Mouse (Mus musculus) kidney, postnatal 10 days (tissue): ENCODE measurements around the gene Cfd.
A peak's percentile ranks its signal among the peaks of the same experiment; 100 is the strongest.

Experiments used
- DNase-seq: peaks from one replicate; pipeline ENCODE4 v3.0.0; 2021; ENCODE audit warnings: mixed read lengths

Cfd gene

DNA sequence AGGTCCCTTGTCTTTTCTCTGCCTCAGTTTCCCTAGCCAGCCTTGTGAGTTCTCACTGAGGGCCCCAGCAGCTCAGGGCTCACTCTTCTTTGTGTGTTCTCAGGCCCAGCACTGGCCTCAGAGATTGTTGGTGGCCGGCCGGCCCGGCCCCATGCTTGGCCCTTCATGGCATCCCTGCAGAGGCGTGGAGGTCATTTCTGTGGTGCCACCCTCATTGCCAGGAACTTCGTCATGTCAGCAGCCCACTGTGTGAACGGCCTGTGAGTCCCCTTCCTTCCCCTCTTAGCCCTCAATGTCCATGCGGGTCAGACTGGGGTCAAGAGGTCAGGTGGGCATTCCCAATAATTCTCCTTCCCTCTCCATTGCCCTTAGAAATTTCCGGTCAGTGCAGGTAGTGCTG, 4.0 kb upstream of the Cfd start:
- DNase-seq = no peak

DNA sequence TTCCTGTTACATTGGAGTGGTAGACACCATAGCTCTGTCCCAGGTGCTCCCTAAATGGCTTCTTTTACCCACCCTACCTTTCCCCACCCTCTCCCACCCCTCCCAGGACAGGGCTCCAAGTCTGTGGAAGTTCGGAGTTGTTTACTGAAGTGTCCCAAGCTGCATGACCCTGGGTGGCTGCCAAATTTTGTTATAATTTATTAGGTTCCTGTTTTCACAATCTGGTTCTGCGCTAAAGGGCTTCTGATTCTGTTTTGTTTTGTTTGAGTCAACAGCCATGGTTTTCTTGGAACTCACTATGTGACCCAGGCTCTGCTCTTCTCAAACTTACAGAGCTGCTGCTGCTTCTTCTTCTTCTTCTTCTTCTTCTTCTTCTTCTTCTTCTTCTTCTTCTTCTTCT, 1.3 kb upstream of the Cfd start:
- DNase-seq = peak; percentile 74

DNA sequence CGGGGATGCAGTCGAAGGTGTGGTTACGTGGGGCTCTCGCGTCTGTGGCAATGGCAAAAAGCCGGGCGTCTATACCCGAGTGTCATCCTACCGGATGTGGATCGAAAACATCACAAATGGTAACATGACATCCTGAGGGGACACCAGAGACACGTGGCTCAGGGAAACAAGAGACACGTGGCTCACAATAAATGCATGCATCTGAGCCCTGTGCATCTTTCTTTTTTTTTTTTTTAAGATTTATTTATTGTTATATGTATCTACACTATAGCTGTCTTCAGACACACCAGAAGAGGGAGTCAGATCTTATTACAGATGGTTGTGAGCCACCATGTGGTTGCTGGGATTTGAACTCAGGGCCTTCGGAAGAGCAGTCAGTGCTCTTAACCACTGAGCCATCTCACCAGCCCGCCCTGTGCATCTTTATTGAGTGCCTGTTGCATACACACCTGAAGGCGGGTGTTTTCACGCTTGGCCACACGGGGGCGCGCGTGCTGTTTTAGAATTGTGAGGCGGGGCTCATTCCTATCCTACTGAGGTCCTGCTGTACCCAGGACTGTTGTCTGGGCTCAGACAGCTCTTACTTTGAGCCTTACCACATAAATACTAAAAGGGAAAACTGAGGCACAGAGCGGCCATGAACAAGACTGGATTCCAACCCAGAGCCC, 1.9 kb downstream of the Cfd start:
- DNase-seq = peak; percentile 85

DNA sequence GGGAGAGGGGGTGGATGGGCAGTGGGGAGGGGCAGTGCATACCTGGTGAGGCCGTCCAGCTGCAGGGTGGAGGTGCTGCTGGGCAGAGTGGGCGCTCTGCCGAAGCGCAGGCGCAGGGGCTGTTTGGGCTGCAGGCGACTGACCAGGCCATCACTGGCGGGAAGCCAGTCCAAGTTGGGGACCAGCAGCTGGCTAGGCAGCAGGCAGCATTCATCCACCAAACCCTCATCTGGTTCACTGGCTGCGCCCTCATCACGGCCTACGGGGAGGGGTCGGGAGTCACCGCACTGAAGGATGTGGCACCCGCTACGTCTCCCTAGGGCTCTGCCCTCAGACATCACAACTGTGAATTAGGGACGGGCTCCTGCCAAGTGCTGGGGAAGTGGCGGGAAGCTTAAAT, 5.7 kb downstream of the Cfd start:
- DNase-seq = peak; percentile 43

DNA sequence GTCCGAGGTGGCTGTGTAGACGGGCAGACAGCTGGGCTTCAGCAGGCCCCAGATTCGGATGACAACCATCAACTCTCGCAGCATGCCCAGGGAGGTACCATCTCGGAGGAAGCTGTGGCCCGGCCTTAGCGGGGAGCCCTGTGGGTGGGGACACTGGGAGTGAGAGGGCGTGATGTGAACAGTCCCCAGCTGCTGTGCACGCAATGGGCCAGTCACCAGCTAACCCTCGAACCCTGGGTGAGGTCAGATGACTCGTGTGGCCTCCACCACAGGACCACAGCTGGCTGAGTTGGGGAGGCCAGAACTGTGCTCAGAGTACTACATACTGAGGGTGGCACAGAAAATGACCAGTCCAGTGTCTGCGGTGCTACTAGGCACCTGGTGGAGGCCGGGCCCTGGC, 6.2 kb downstream of the Cfd start:
- no peak for DNase-seq

DNA sequence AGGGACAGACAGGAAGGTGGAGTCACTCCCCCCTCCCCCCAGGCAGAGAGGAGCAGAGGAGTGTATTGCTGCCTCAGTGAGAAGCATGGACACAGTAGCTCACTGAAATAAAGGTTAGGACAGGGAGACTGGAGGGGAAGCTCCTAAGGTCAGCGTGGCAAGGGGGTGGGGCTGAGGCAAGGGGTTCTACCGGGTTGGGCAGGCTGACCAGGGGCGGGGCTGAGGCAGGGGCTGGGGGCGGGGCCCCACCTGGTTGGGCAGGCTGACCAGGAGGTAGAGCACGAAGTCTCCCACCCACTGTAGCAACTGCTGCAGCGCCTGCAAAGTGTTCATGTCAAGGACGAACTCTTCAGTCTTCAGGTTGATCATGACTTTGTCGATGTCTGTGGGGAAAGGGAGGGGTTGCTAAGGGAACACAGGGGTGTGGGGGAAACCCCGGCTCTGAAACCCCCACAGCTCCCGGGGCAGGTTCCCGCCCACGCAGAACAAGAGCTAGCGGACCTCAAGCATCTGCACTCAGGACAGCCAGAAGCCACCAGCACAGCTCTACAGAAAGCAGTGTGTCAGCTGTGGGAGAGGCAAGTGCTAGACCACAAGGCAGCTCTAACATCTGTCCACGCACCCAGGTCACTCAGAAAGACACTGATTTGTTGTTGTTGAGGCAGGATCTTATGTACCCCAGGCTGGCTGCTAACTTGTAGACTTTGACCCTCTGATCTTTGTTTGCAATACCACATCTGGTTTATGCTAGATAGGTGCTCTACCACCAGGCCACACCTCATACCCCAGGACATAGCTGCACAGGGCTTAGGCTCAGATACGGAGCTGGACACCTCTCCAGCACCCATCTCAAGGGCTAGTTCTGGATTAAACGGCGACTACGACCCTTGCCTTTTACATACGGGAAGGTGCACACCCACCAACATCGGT, 6.9 kb downstream of the Cfd start:
- DNase-seq = peak; percentile 52

DNA sequence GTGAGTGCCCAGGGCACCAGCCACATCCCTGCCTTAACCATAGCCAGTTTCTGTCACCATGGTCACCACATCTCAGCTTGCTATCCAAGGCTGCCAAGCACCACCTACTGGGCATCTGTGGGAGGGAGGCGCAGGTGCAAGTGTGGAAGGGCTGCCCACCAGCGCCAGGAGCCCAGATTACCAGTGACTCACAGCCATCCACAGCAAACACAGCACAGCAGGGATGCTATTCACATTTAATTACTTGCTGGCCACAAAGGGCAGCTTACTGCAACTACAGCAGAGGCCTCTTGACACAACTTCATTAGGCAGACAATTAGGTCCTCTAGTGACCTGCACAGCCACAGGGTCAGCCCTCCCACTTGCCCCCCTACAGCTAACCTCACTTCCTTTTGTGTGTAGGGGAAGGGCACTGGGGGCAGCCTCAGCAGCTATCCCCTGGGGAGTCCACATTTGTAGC, 10.3 kb downstream of the Cfd start:
- no peak for DNase-seq

DNA sequence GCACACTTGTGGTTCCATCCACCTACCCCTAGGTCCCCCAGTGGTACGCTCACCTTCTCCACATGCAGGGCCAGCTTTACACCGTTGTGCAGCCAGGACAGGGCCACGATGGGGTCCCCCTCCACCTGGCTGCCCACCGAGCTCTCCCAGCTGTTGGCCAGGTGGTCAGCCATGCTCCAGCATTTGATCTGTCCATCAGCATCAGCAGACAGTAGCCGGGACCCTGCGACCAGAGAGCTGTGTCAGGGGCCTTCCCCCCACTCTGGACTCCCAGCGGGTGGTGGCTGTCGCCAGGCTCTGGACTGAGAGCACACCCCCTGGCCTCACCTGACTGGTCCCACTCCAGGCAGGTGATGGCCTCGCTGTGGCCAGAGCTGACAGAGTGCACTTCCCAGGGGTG, 16.1 kb downstream of the Cfd start:
- DNase-seq = no peak

DNA sequence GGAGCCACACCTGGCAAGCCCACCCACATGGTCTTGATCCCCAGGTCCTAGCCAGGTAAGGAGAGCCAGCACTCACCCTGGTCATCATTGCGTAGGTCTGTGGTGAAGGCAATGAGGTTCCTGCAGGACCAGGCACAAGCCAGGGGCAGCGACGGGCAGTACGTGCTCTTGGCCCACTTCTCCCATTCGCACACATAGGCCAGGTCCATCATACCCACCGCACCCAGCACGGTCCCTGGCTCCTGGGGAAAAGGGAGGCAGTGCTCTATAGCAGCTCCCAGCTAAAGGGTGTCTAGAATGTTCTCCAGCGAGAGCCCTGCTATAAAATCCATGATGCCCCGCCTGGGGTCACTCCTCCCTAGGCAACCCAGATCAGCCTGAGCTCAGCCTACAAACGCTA, 16.8 kb downstream of the Cfd start:
- DNase-seq = no peak

DNA sequence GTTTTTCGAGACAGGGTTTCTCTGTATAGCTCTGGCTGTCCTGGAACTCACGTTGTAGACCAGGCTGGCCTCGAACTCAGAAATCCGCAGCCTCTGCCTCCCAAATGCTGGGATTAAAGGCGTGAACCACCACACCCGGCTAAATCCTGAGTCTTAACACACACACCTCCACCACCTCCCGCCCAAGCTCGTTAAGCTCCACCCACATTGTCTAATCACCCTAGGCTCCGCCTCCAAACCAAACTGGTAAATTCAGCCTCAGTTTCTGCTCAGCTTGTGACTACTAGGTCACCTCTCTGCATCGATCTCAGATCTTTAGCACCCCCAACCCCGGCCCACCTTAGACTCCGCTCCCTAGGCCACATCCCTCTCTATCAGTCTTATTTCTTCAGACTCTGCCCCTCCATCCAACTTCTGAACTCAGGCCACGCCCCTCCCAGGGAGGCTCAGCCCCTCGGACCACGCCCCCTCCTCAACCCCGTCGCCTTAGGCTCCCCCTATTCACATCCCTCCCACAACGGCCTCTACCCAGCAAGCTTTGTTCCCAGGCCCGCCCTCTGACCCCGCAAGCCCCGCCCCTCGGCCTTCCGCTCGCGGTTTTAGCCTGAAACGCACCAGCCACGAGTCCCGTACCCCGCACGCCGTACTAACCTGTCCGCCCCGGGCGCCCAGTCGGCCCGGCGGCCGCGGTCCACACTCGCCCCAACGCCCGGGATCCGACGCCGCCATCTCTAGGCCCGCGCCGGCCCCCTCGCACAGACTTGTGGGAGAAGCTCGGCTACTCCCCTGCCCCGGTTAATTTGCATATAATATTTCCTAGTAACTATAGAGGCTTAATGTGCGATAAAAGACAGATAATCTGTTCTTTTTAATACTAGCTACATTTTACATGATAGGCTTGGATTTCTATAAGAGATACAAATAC, 17.8 kb downstream of the Cfd start, which contains the start of gene Med16:
Med16 (minus strand) TSS at position 757 of the 925 bp plus-strand sequence.
- peak; percentile 98 for DNase-seq

DNA sequence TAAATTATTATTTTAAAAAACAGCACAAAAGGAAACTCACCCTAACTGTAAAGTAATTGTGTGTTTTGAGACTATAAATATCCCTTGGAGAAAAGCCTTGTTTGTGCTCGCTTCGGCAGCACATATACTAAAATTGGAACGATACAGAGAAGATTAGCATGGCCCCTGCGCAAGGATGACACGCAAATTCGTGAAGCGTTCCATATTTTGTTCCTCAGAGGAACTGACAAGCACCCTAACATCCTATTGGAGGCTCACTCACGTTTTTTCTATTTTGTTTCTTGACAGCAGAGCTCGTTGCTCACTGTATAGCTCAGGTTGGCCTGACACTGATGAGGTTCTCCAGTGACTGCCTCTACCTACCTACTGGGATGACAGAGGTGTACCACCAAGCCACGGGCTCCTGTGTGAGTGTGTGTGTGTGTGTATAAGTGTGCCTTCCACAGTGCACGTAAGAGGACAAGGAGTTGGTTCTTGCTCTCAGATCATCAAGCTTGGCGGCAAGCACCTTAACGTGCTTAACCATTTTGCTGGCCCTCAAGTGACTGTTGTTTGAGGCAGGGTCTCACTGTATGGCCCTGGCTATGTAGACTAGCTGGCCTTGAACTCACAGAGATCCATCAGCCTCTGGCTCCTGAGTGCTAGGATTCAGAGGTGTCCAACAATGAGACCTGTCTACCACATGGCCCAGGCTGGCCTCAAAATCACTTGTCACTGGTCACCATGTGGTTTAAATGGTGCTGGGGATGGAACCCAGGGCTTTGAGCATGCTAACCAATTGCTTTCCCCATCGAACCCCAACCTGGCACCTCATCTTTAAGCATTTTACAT, 18.7 kb downstream of the Cfd start:
- DNase-seq = peak; percentile 50

DNA sequence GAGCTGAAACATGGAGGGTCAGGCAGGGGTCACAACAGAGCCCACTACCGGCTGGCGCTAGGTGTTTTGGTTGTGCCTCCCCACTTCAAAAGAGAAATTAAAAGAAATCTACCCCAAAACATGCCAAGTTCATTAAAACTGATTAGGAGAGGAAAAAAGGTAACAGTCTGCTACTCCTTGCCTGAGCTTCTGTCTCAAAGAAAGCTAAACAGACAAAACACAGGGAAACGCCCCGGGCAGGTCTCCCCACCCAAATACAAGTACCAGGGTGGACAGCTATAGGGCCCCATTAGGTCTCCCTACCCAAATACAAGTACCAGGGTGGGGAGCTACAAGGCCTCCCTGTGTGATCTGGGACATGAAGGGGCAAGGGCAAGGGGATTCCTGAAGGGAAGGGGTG, 19.9 kb downstream of the Cfd start, which contains the start of gene Gm26602:
Gm26602 (plus strand) TSS at position 301 of the 400 bp plus-strand sequence.
- DNase-seq = no peak

DNA sequence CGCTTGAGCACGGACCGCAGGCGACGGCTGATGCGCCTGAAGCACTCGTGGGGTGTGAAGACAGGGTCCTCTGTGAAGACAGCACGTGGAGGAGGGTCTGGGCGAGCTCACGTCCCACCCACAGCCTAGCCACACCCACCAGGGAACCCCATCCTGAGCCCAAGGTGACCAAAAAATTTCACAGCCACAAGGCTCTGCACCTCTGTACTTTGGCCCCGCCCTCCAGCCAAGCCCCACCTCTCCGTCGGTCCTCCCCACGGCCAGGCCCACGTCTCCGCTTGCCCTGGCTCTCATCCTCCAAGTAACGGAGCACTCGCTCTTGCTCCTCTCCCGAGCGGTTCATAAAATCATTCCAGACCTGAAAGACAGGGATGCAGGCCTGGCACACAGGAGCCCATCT, 21.8 kb downstream of the Cfd start:
- no peak for DNase-seq

DNA sequence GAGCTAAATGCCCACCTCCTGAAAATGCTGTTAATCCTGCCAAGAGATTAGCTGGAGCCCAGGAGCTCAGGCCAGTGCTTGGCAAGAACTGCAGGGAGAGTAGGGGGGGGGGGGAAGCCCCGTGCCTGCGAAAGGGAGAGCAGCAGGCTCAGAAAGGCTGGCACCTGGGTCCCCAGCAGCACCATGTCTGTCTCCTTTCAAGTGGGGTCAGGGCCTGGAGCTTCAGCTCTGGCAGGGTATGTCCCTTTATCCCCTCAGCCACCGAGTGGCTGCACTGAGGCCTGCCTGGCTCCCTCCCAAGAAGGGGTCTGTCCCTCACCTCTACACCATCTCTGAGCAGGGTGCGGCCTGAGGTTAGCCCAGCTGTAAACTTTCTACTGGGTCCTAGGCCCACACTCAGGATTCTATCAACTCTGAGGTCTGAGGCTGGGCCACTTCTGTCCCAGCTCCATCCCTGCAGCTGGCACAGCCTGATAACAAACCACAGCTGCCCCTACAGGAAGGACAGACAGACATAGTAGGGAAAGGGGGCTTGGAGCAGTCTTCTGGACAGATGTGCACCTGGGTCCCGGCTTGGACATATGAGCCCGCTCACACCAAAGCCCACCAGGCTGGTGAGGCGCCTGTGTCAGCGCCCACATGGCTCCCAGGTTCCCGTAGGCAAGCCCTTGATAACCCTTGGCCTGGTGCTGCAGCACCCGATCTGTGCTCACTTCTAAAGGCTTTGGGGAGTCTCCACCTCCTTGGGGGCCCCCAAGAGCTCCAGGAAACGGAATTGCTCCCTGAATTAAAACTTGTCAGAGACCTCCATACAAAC, 23.7 kb downstream of the Cfd start:
- DNase-seq = no peak

DNA sequence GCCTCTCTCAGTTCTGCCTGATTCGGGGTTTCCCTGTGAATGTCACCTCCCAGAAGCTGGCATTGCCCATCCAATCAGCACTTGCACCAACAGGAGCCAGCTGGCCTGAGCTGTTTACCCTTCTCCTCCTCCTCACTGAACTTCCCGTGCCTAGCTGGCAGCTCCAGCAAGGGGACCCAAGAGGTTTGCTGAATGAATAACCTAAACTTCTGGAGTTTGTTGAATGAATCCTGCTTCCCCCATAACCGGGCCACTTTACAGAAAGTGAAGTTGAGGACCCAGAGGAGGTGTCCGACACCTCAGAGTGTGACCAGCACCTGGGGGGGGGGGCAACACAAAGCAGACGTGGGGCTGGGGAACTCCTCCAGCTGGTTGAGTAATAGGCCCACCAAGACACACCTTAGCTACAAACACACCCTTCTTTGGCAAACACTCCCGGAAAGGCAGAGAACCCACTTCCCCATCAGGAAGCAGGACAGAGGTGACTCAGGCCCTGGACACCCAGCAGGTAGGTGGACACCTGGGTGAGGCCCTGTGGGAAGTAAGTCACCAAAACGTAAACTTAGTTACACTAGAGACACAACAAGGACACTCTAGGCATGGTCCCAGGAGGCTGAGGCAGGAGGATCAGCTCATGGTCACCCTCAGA, 24.4 kb downstream of the Cfd start:
- DNase-seq = no peak

DNA sequence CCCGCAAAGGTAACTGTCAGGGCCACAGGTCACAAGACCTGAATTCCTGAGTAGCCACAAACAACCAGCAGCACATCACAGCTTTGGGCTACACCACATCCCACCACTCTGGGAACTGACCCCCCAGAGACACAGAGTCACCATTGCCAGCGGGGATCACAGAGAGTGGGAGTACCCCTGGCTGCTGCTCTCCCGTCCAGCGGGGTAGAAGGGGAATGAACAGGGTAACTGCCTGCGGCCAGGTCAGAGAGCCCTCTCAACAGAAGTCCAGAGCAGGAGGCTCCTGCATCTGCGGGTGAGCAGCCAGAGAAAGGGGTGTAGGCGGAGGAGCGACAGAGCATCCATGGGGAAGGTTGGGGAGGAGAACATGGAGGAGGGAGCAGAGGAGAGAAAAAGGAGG, 25.4 kb downstream of the Cfd start:
- no peak for DNase-seq

DNA sequence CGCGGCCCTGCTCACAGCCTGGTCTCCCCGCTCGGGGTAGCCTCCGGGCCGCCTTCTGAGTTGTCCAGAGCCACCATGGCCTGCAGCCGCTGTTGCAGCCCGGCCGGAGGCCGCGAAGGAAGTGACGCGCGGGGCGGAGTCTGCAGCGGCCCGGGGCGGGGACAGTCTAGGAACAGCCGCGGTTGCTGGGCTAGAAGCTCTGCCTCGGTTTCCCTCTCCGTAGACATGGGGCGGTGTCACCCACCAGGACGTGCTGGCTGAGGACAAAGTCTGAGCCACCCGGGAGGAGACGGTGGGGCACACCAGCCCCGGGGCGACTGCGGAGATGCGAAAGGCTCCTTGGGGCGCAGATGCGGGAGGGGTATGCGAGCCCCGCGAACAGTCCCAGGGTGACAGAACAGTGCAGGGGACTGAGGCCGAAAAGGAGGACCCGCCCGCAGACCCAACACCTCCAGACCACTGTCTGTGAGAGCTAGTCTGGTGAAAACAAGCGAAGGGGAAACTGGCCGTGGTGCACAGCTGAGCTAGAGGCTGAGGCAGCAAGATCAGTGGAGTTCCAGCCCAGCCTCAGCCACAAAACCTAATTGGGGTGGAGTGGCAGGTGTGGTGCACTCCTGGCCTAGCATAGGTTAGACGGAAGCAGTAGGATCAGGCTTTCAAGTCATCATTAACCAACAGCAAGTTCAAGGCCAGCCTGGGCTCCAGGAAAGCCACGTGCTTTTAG, 26.3 kb downstream of the Cfd start, which contains the start of gene Kiss1r:
Kiss1r (plus strand) TSS at position 164 of the 724 bp plus-strand sequence.
- DNase-seq = peak; percentile 94

DNA sequence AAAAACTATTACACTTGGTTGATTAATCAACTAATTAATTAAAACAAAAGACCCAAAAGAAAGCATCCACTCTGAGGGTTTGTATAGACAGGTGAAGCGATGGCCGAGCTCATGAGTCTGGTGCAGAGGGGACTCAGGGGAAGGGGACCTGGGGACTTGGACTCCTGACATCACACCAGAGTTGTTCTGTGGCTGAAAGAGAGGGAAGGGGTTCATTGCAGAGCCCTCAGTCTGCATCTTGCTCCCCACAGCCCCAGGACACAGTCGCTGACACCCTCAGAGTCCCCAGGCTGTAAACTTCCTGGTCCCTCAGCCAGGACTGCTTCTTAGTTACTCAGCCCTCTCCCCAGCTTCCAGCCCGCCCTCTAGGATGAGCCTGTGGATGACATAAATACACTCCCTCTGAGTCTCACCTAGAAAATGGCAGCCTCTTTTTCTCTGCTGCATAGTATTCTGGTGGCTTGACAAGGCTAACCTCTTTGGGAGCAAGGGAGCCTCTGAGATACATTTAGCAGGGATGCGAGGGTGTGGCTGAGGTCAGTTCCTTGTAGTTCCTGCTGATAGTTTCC, 27.0 kb downstream of the Cfd start:
- no peak for DNase-seq
